ENCODE assay signal across 20 mouse cellular contexts in the genomic region with DNA sequence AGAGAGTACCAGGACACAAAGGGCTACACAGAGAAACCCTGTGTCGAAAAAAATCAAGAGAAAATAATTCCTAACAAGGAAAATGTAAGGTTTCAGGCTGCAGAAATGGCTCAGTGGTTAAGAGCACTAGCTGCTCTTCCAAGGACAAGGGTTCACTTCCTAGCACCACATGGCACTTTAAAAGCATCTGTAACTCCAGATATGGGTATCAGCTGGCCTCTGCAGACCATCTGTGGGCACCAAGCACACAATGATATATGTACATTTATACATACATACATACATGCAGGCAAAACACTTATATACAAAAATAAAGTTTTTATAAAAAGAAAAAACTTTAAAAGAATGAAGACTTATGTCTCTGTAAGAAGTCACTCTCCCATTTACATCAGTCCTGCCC. TPM values are rescaled to one million over a fixed set of nuclear protein-coding genes. Genes with fewer than 3 reads are reported as not detected.
"Had no signal": no experiment of that assay in that cellular context is flagged by ENCODE, and none has a peak within 500 bp of the region (broad histone marks: within the 10 kb centered on the region; RNA-seq: fewer than 3 reads in every experiment).

No protein-coding gene starts in this region.

- H3K9ac ChIP-seq: lung, embryonic 14.5 days; midbrain, embryonic 12.5 days; neural tube, embryonic 13.5 days; neural tube, embryonic 15.5 days had no signal

- DNase-seq: lung, adult 18-20 months; lung, embryonic 14.5 days; lung, postnatal 10 days; lung, postnatal 4 days; midbrain, embryonic 14.5 days; retina, postnatal 1 day; right cerebral cortex, adult 18-20 months; right cerebral cortex, postnatal 25 days; right cerebral cortex, postnatal 4 days; spleen, adult 18-20 months; thymus, adult 18-20 months; thymus, postnatal 14 days; thymus, postnatal 4 days had no signal

- H3K4me1 ChIP-seq: midbrain, embryonic 10.5 days; midbrain, embryonic 12.5 days had no signal

- H3K27ac ChIP-seq: midbrain, embryonic 10.5 days; midbrain, embryonic 12.5 days; neural tube, embryonic 13.5 days; neural tube, embryonic 15.5 days had no signal

- H3K4me2 ChIP-seq: lung, embryonic 14.5 days; midbrain, embryonic 12.5 days; neural tube, embryonic 13.5 days; neural tube, embryonic 15.5 days had no signal

- H3K4me3 ChIP-seq: midbrain, embryonic 10.5 days; midbrain, embryonic 12.5 days; myocyte; neural tube, embryonic 13.5 days; neural tube, embryonic 15.5 days had no signal

- H3K27me3 ChIP-seq: midbrain, embryonic 12.5 days; neural tube, embryonic 13.5 days; neural tube, embryonic 15.5 days had no signal

- ATAC-seq: midbrain, embryonic 16.5 days had no signal

- H3K9me3 ChIP-seq: midbrain, embryonic 10.5 days; midbrain, embryonic 12.5 days; neural tube, embryonic 13.5 days; neural tube, embryonic 15.5 days had no signal

RNA-seq across cellular contexts. Expression of a gene that starts 31.0 kb away (rescaled TPM):
- total RNA-seq: megakaryocyte-erythroid progenitor cell, adult 5-6 weeks had no signal
